Mouse (Mus musculus): Measurements from ENCODE around the gene Clstn3. TPM values are rescaled to one million over a fixed set of nuclear protein-coding genes. Genes with fewer than 3 reads are reported as not detected.
A peak's percentile ranks its signal among the peaks of the same experiment; 100 is the strongest.
"Not testable (repeated sequence)": the region's sequence is repeated elsewhere in the genome, so short reads cannot be mapped to it uniquely, and the experiment has no call there.

Clstn3 gene
- total RNA-seq (2021), result 100 to 1,000 TPM; 393 to 399 TPM
- long read RNA-seq, experiment 1, full-length matches to known transcripts, result 482 of 572 reads
- long read RNA-seq, experiment 1, partial matches to known transcripts, result 49 of 572 reads
- long read RNA-seq, experiment 1, other reads (novel, unspliced or antisense), result 41 of 572 reads
- long read RNA-seq, experiment 2, full-length matches to known transcripts, result 303 of 369 reads
- long read RNA-seq, experiment 2, partial matches to known transcripts, result 30 of 369 reads
- long read RNA-seq, experiment 2, other reads (novel, unspliced or antisense), result 36 of 369 reads

- intact Hi-C loops (cut with DNase I), result loop anchor here (2.0 kb wide), 1 partner anchor 50 kb away; the partner anchor contains the start of gene Pex5
- H3K27ac ChIP-seq, result peak within 1 kb of the TSS; percentile 92
- TF ChIP-seq CTCF (IDR thresholded peaks at IDR 0.05), result no peak
- H3K4me3 ChIP-seq, result peak within 1 kb of the TSS; percentile 74
- DNase-seq (ENCODE audit: extremely low spot score in 1 of 2, low spot score in 2 of 2), result peak; percentile 92 to 95
These were observed at the start of gene Clstn3 for GRCm38 (mm10) chr6:124464305-124465271. Gene Clstn3, minus strand, starts transcription at chr6:124464794.

- peak; percentile 33 to 61 for DNase-seq (ENCODE audit: extremely low spot score in 1 of 2, low spot score in 2 of 2)
- Histone ChIP-seq H3K4me3 (peak within 1 kb of the TSS; percentile 35), H3K27ac (no peak within 1 kb of the TSS)
- intact Hi-C loops (cut with DNase I), result loop anchor here (2.0 kb wide), 1 partner anchor 30 kb away; the partner anchor contains the start of gene C1s1
- peak; percentile 83 for TF ChIP-seq CTCF (IDR thresholded peaks at IDR 0.05)
These were observed 47.8 kb upstream of the Clstn3 start, which contains the start of gene C1ra for GRCm38 (mm10) chr6:124512355-124512836. Gene C1ra, plus strand, starts transcription at chr6:124512405.

- intact Hi-C loops (cut with DNase I), result loop anchor here (2.0 kb wide), 1 partner anchor 31 kb away; the partner anchor contains the start of gene C1s1
- no peak overlapping the region for H3K4me3 ChIP-seq
- no peak for DNase-seq (ENCODE audit: extremely low spot score in 1 of 2, low spot score in 2 of 2)
- no peak overlapping the region for H3K27ac ChIP-seq
- no peak for TF ChIP-seq CTCF (IDR thresholded peaks at IDR 0.05)
These were observed 47.3 kb upstream of the Clstn3 start for GRCm38 (mm10) chr6:124511936-124512335.

GRCm38 (mm10) chr6:124509192-124509591 lies 44.6 kb upstream of the Clstn3 start:
- intact Hi-C loops (cut with DNase I); H3K4me3 ChIP-seq; DNase-seq (ENCODE audit: extremely low spot score in 1 of 2, low spot score in 2 of 2); H3K27ac ChIP-seq: not testable (repeated sequence)

- Histone ChIP-seq H3K27ac (no peak overlapping the region), H3K4me3 (no peak overlapping the region)
- DNase-seq (ENCODE audit: extremely low spot score in 1 of 2, low spot score in 2 of 2), result peak in 1 of 2 experiments; percentile 18
- intact Hi-C loops (cut with DNase I), result no loop called here
- no peak for TF ChIP-seq CTCF (IDR thresholded peaks at IDR 0.05)
These were observed 43.7 kb upstream of the Clstn3 start for GRCm38 (mm10) chr6:124508292-124508691.

- Histone ChIP-seq H3K27ac (no peak overlapping the region), H3K4me3 (no peak overlapping the region)
- no peak for DNase-seq (ENCODE audit: extremely low spot score in 1 of 2, low spot score in 2 of 2)
- TF ChIP-seq CTCF (IDR thresholded peaks at IDR 0.05), result no peak
- intact Hi-C loops (cut with DNase I), result no loop called here
These were observed 42.4 kb upstream of the Clstn3 start for GRCm38 (mm10) chr6:124506991-124507390.

GRCm38 (mm10) chr6:124505028-124505427 lies 40.4 kb upstream of the Clstn3 start:
- no peak for DNase-seq (ENCODE audit: extremely low spot score in 1 of 2, low spot score in 2 of 2)
- intact Hi-C loops (cut with DNase I), result no loop called here
- no peak for TF ChIP-seq CTCF (IDR thresholded peaks at IDR 0.05)

GRCm38 (mm10) chr6:124502021-124502420 lies 37.4 kb upstream of the Clstn3 start:
- Histone ChIP-seq H3K4me3 (no peak overlapping the region), H3K27ac (no peak overlapping the region)
- DNase-seq (ENCODE audit: extremely low spot score in 1 of 2, low spot score in 2 of 2), result no peak
- no peak for TF ChIP-seq CTCF (IDR thresholded peaks at IDR 0.05)
- intact Hi-C loops (cut with DNase I), result no loop called here

More at GRCm38 (mm10) chr6:124505028-124505427, 40.4 kb upstream of the Clstn3 start:
- H3K27ac ChIP-seq, result no peak overlapping the region
- no peak overlapping the region for H3K4me3 ChIP-seq

GRCm38 (mm10) chr6:124501473-124501872 lies 36.9 kb upstream of the Clstn3 start:
- TF ChIP-seq CTCF (IDR thresholded peaks at IDR 0.05), result no peak
- no peak overlapping the region for H3K27ac ChIP-seq
- no peak for DNase-seq (ENCODE audit: extremely low spot score in 1 of 2, low spot score in 2 of 2)
- intact Hi-C loops (cut with DNase I), result no loop called here
- H3K4me3 ChIP-seq, result no peak overlapping the region

GRCm38 (mm10) chr6:124499914-124500566 lies 35.4 kb upstream of the Clstn3 start:
- H3K4me3 ChIP-seq, result no peak overlapping the region
- intact Hi-C loops (cut with DNase I), result no loop called here
- no peak for TF ChIP-seq CTCF (IDR thresholded peaks at IDR 0.05)
- H3K27ac ChIP-seq, result no peak overlapping the region
- DNase-seq (ENCODE audit: extremely low spot score in 1 of 2, low spot score in 2 of 2), result no peak

GRCm38 (mm10) chr6:124496054-124496453 lies 31.5 kb upstream of the Clstn3 start:
- DNase-seq (ENCODE audit: extremely low spot score in 1 of 2, low spot score in 2 of 2), result no peak
- TF ChIP-seq CTCF (IDR thresholded peaks at IDR 0.05), result no peak
- intact Hi-C loops (cut with DNase I), result no loop called here
- no peak overlapping the region for H3K4me3 ChIP-seq
- no peak overlapping the region for H3K27ac ChIP-seq
